Mouse (Mus musculus) embryo, embryonic 10 days (tissue): ENCODE measurements at regions not wholly inside any gene's neighbourhood (a gene's known extent, or its start where the extent isn't known, plus 50 kb on each side); places are given as distances from the start of the nearest gene placed in this dataset.

Experiments used
- DNase-seq: peaks from one replicate; pipeline ENCODE4 v3.0.0-alpha.2; 2015; ENCODE audit warnings: low spot score

GRCm38 (mm10) chr1:82168158-82168557 is 64.8 kb upstream of the Gm9747 start:
- no peak for DNase-seq

- DNase-seq: no peak
Observed at GRCm38 (mm10) chr1:82168949-82169348, 64.0 kb upstream of the Gm9747 start.

- no peak for DNase-seq
Observed at GRCm38 (mm10) chr1:82180427-82180826, 52.5 kb upstream of the Gm9747 start.
